11 mouse cellular contexts compared by ENCODE assay signal in genomic region chr8:106307586-106307985, GRCm38 (mm10). TPM values are rescaled to one million over a fixed set of nuclear protein-coding genes. Genes with fewer than 3 reads are reported as not detected.
DNase-seq lines count a peak whose midpoint lies in the region; ATAC-seq and TF ChIP-seq lines count a peak whose summit lies in the region.
"Had no signal": no experiment of that assay in that cellular context is flagged by ENCODE, and none has a peak within 500 bp of the region (broad histone marks: within the 10 kb centered on the region; RNA-seq: fewer than 3 reads in every experiment).

No protein-coding gene starts in this region.

- TF ChIP-seq CTCF in liver, adult 2 months (IDR thresholded peaks at IDR 0.05; ENCODE audit: low read depth, low read length) = no peak
- TF ChIP-seq CTCF in lung, adult 2 months (IDR thresholded peaks at IDR 0.05; ENCODE audit: insufficient read depth, low read length) = no peak
- TF ChIP-seq CTCF in layer of hippocampus, adult 2 months (conservative IDR thresholded peaks at IDR 0.05) = no peak

- no peaks in the 10 kb centered on the region for H3K27me3 ChIP-seq in liver, adult 2 months (ENCODE audit: control insufficient read depth, insufficient read depth, low read length)
- no peaks in the 10 kb centered on the region for H3K27me3 ChIP-seq in liver, embryonic 11.5 days (replicated peaks; ENCODE audit: control insufficient read depth, insufficient read depth, low read length)
- no peaks in the 10 kb centered on the region for H3K27me3 ChIP-seq in splenic B cell, adult 2 months (ENCODE audit: control insufficient read depth, insufficient read depth, low read length, poor library complexity, severe bottlenecking)
- H3K27me3 ChIP-seq in midbrain, embryonic 10.5 days (ENCODE audit: low read depth, poor library complexity, severe bottlenecking) = no peaks in the 10 kb centered on the region
- no peaks in the 10 kb centered on the region for H3K27me3 ChIP-seq in hindbrain, embryonic 12.5 days
- H3K27me3 ChIP-seq: Patski had no signal

- WGBS in liver, adult 2 months = 13% methylated on average over 2 of the region's 2 CpGs
- WGBS in liver, embryonic 11.5 days = 41% methylated on average over 2 of the region's 2 CpGs
- 30% methylated on average over 2 of the region's 2 CpGs for WGBS in lung, adult 2 months
- 93% methylated on average over 2 of the region's 2 CpGs for WGBS in midbrain, embryonic 10.5 days
- 78% methylated on average over 2 of the region's 2 CpGs for WGBS in hindbrain, embryonic 12.5 days

- no peak for TF ChIP-seq POLR2A in liver, adult 2 months (IDR thresholded peaks at IDR 0.05; ENCODE audit: extremely low read depth, insufficient read depth, low read length)
- no peak for TF ChIP-seq POLR2A in lung, adult 2 months (IDR thresholded peaks at IDR 0.05; ENCODE audit: borderline replicate concordance, extremely low read depth, low read depth, low read length)

- no peaks in the 10 kb centered on the region for H3K9me3 ChIP-seq in liver, embryonic 11.5 days (ENCODE audit: control insufficient read depth, low read length)
- H3K9me3 ChIP-seq in midbrain, embryonic 10.5 days (replicated peaks) = no peaks in the 10 kb centered on the region
- H3K9me3 ChIP-seq in hindbrain, embryonic 12.5 days (replicated peaks) = no peaks in the 10 kb centered on the region

- intact Hi-C loops in heart, postnatal 14 days (cut with DNase I) = no loop called here

- H3K9ac ChIP-seq in liver, adult 2 months (ENCODE audit: low read depth, low read length) = no peak overlapping the region
- no peak overlapping the region for H3K9ac ChIP-seq in liver, embryonic 11.5 days (ENCODE audit: low read depth, low read length)
- no peak overlapping the region for H3K9ac ChIP-seq in hindbrain, embryonic 12.5 days

- DNase-seq in liver, adult 2 months (ENCODE audit: extremely low read depth, low read depth, low spot score) = peak; percentile 8
- no peak for DNase-seq in liver, embryonic 11.5 days (ENCODE audit: low spot score)
- peak; percentile 30 to 40 for DNase-seq in heart, postnatal 14 days
- peak; percentile 20 for DNase-seq in lung, adult 2 months
- DNase-seq in splenic B cell, adult 2 months (ENCODE audit: low read depth, low spot score) = peak; percentile 61
- no peak for DNase-seq in midbrain, embryonic 10.5 days (ENCODE audit: low spot score)
- no peak for DNase-seq in layer of hippocampus, adult 2 months (ENCODE audit: low spot score in 2 of 2)

- no peak overlapping the region for H3K4me3 ChIP-seq in liver, adult 2 months (ENCODE audit: insufficient read depth, low read depth, low read length)
- H3K4me3 ChIP-seq in liver, embryonic 11.5 days (ENCODE audit: low read depth, low read length) = no peak overlapping the region
- H3K4me3 ChIP-seq in lung, adult 2 months (replicated peaks; ENCODE audit: extremely low read depth, low read depth, low read length) = no peak overlapping the region
- H3K4me3 ChIP-seq in midbrain, embryonic 10.5 days = no peak overlapping the region
- no peak overlapping the region for H3K4me3 ChIP-seq in layer of hippocampus, adult 2 months
- no peak overlapping the region for H3K4me3 ChIP-seq in hindbrain, embryonic 12.5 days
- H3K4me3 ChIP-seq: left cerebral cortex, adult 2 months had no signal

- no peaks in the 10 kb centered on the region for H3K36me3 ChIP-seq in liver, adult 2 months (ENCODE audit: control insufficient read depth, insufficient read depth, low read length)
- H3K36me3 ChIP-seq in liver, embryonic 11.5 days (ENCODE audit: control insufficient read depth, insufficient read depth, low read length) = no peaks in the 10 kb centered on the region
- no peaks in the 10 kb centered on the region for H3K36me3 ChIP-seq in splenic B cell, adult 2 months (ENCODE audit: control insufficient read depth, insufficient read depth, low read length, poor library complexity, severe bottlenecking)
- H3K36me3 ChIP-seq in midbrain, embryonic 10.5 days = no peaks in the 10 kb centered on the region
- no peaks in the 10 kb centered on the region for H3K36me3 ChIP-seq in hindbrain, embryonic 12.5 days

- no peak overlapping the region for H3K4me2 ChIP-seq in liver, embryonic 11.5 days
- H3K4me2 ChIP-seq in hindbrain, embryonic 12.5 days (replicated peaks) = no peak overlapping the region
- H3K4me2 ChIP-seq: midbrain, embryonic 11.5 days had no signal

- no peaks in the 10 kb centered on the region for H3K79me2 ChIP-seq in liver, adult 2 months (ENCODE audit: control insufficient read depth, insufficient read depth, low read length)

- H3K4me1 ChIP-seq in liver, adult 2 months (ENCODE audit: control insufficient read depth, insufficient read depth, low read length) = peaks cover 25% of the 10 kb centered on the region
- peaks cover 2% of the 10 kb centered on the region for H3K4me1 ChIP-seq in liver, embryonic 11.5 days (replicated peaks; ENCODE audit: control insufficient read depth, insufficient read depth, low read length)
- H3K4me1 ChIP-seq in lung, adult 2 months (ENCODE audit: control insufficient read depth, insufficient read depth, low read length) = peaks cover 10% of the 10 kb centered on the region; the same call in 1 of the 2 replicates
- H3K4me1 ChIP-seq in midbrain, embryonic 10.5 days = no peaks in the 10 kb centered on the region
- H3K4me1 ChIP-seq in hindbrain, embryonic 12.5 days = peaks cover 10% of the 10 kb centered on the region

- no peak for ATAC-seq in liver, embryonic 11.5 days (replicated peaks; ENCODE audit: low FRiP score)
- no peak for ATAC-seq in hindbrain, embryonic 12.5 days (ENCODE audit: low FRiP score)
- ATAC-seq: Patski had no signal

- H3K27ac ChIP-seq in liver, adult 2 months (replicated peaks; ENCODE audit: insufficient read depth, low read depth, low read length) = no peak overlapping the region; the same call in 1 of the 2 replicates
- no peak overlapping the region for H3K27ac ChIP-seq in liver, embryonic 11.5 days (ENCODE audit: low read depth, low read length)
- H3K27ac ChIP-seq in midbrain, embryonic 10.5 days (replicated peaks) = no peak overlapping the region
- H3K27ac ChIP-seq in layer of hippocampus, adult 2 months = no peak overlapping the region
- no peak overlapping the region for H3K27ac ChIP-seq in hindbrain, embryonic 12.5 days
- H3K27ac ChIP-seq: left cerebral cortex, adult 2 months had no signal

RNA-seq across cellular contexts. Expression of gene Smpd3, which starts 30.2 kb away (rescaled TPM):
- total RNA-seq in liver, adult 2 months (2014; rRNA removed) = 1.3 and 1.8 TPM in 2 replicates
- 0.45 and 0.71 TPM in 2 replicates for polyA plus RNA-seq in liver, adult 2 months (2012; rRNA removed)
- polyA plus RNA-seq in liver, embryonic 11.5 days (2014; fragmentation: Nextera tagmentation; extraction: Ambion mirVana) = 1.3 and 2.2 TPM in 2 replicates
- total RNA-seq in heart, postnatal 14 days (2021) = 1 to 10 TPM; 5.3 to 5.6 TPM
- polyA plus RNA-seq in lung, adult 2 months (2012; rRNA removed) = 3.3 and 7.6 TPM in 2 replicates
- polyA plus RNA-seq in midbrain, embryonic 10.5 days (2016; fragmentation: Nextera tagmentation; extraction: Ambion mirVana) = 10.4 and 17.3 TPM in 2 replicates
- total RNA-seq in layer of hippocampus, adult 2 months (2021) = 10 to 100 TPM; 74.2 to 75.8 TPM
- 29.2 and 31.2 TPM in 2 replicates for polyA plus RNA-seq in hindbrain, embryonic 12.5 days (2016; fragmentation: Nextera tagmentation; extraction: Ambion mirVana)

Comparison
In these comparisons a context has a peak if more than half of its experiments do, and no peak if none do; other contexts are left out.
1. DNase-seq: peak in liver, adult 2 months (single experiment), heart, postnatal 14 days (2 of 2), lung, adult 2 months (single experiment) and splenic B cell, adult 2 months (single experiment); none in liver, embryonic 11.5 days (single experiment), midbrain, embryonic 10.5 days (single experiment) and layer of hippocampus, adult 2 months (0 of 2).